Comparison of ENCODE assay signal across 8 mouse cellular contexts in the genomic region with DNA sequence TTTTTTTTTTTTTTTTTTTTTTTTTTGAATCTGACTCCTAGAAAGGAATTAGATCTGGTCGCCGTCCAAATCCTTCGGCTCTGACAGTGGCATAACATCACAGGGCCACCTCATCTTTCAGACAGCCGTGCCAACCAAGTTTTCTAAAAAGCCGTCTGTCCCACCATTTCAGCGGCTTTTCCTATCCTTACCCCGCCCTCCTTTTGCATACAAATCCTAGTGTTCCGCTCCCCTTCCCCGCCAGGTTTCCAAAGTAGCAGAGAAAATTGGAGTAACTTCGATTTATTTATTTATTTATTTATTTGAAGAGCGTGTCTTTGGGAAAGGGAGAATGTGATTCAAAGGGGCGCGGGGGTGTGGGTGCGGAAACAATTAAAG. TPM values are rescaled to one million over a fixed set of nuclear protein-coding genes. Genes with fewer than 3 reads are reported as not detected.
A peak's percentile ranks its signal among the peaks of the same experiment; 100 is the strongest.
DNase-seq lines count a peak whose midpoint lies in the region; ATAC-seq lines count a peak whose summit lies in the region.

No protein-coding gene starts in this region.

- DNase-seq in heart, adult 9 months (ENCODE audit: low spot score in 2 of 2), result no peak
- peak; percentile 56 for DNase-seq in brain, adult 2 months (ENCODE audit: low read depth, low spot score)
- DNase-seq in midbrain, embryonic 10.5 days (ENCODE audit: low spot score), result peak; percentile 31
- DNase-seq in urinary bladder, postnatal 14 days (ENCODE audit: low spot score), result no peak
- no peak for DNase-seq in frontal cortex, postnatal 14 days (ENCODE audit: low spot score in 2 of 2)
- no peak for DNase-seq in urinary bladder, postnatal 4 days (ENCODE audit: low spot score in 2 of 2)

- peak overlapping the region; percentile 89 to 95 for H3K27ac ChIP-seq in heart, embryonic 14.5 days (replicated peaks in 1 of 2; ENCODE audit: control insufficient read depth in 1 of 2, insufficient read depth in 1 of 2, low read depth in 2 of 2, low read length in 2 of 2)
- no peak overlapping the region for H3K27ac ChIP-seq in heart, embryonic 16.5 days (ENCODE audit: low read length)
- peak overlapping the region; percentile 99 for H3K27ac ChIP-seq in midbrain, embryonic 10.5 days (replicated peaks)

- WGBS in heart, embryonic 14.5 days, result 3% methylated on average over 14 of the region's 14 CpGs
- WGBS in heart, embryonic 16.5 days, result 5% methylated on average over 14 of the region's 14 CpGs
- under 1% methylated on average over 14 of the region's 14 CpGs for WGBS in midbrain, embryonic 10.5 days

- peak overlapping the region; percentile 75 to 78 for H3K4me3 ChIP-seq in heart, embryonic 14.5 days (ENCODE audit: control insufficient read depth in 1 of 2, insufficient read depth in 1 of 2, low read depth in 1 of 2, low read length in 2 of 2)
- peak overlapping the region; percentile 59 for H3K4me3 ChIP-seq in heart, embryonic 16.5 days (ENCODE audit: low read length)
- peak overlapping the region; percentile 87 for H3K4me3 ChIP-seq in midbrain, embryonic 10.5 days

- H3K4me2 ChIP-seq in heart, embryonic 14.5 days (ENCODE audit: low read length), result peak overlapping the region; percentile 93
- H3K4me2 ChIP-seq in heart, embryonic 16.5 days (ENCODE audit: low read depth, low read length), result peak overlapping the region; percentile 65

- H3K9me3 ChIP-seq in heart, embryonic 14.5 days (ENCODE audit: control insufficient read depth, low read length), result no peaks in the 10 kb centered on the region
- H3K9me3 ChIP-seq in heart, embryonic 16.5 days (replicated peaks; ENCODE audit: control insufficient read depth, low read length), result no peaks in the 10 kb centered on the region
- H3K9me3 ChIP-seq in midbrain, embryonic 10.5 days (replicated peaks), result no peaks in the 10 kb centered on the region

- H3K4me1 ChIP-seq in heart, embryonic 14.5 days (ENCODE audit: control insufficient read depth in 2 of 2, insufficient read depth in 2 of 2, low read length in 2 of 2), result peaks cover 0 to 3% of the 10 kb centered on the region in 2 experiments; a peak in 1 of 4 replicates
- peaks cover 3% of the 10 kb centered on the region for H3K4me1 ChIP-seq in heart, embryonic 16.5 days (ENCODE audit: control insufficient read depth, insufficient read depth, low read length)
- peaks cover 45% of the 10 kb centered on the region for H3K4me1 ChIP-seq in midbrain, embryonic 10.5 days

- no peak for ATAC-seq in heart, embryonic 14.5 days (ENCODE audit: insufficient number of reproducible peaks, insufficient read depth, low FRiP score, low read depth)
- no peak for ATAC-seq in heart, embryonic 16.5 days (replicated peaks; ENCODE audit: extremely low read depth, insufficient read depth, low FRiP score)

- H3K9ac ChIP-seq in heart, embryonic 14.5 days (ENCODE audit: low read length), result peak overlapping the region; percentile 95
- H3K9ac ChIP-seq in heart, embryonic 16.5 days (ENCODE audit: low read length), result no peak overlapping the region

- 0 out of 2 replicates have a peak, but pooled peaks cover 3% of the 10 kb centered on the region for H3K36me3 ChIP-seq in heart, embryonic 14.5 days (ENCODE audit: control insufficient read depth, insufficient read depth, low read length)
- no peaks in the 10 kb centered on the region for H3K36me3 ChIP-seq in heart, embryonic 16.5 days (ENCODE audit: control insufficient read depth, insufficient read depth)
- no peaks in the 10 kb centered on the region for H3K36me3 ChIP-seq in midbrain, embryonic 10.5 days

- no peaks in the 10 kb centered on the region for H3K27me3 ChIP-seq in heart, embryonic 14.5 days (ENCODE audit: control insufficient read depth, insufficient read depth, low read length)
- H3K27me3 ChIP-seq in heart, embryonic 16.5 days (ENCODE audit: control insufficient read depth, insufficient read depth, low read length), result 0 out of 2 replicates have a peak, but pooled peaks cover 3% of the 10 kb centered on the region
- peaks cover 37% of the 10 kb centered on the region for H3K27me3 ChIP-seq in midbrain, embryonic 10.5 days (ENCODE audit: low read depth, poor library complexity, severe bottlenecking)

RNA-seq across cellular contexts. Expression of a gene that starts 0.7 kb away (rescaled TPM):
- polyA plus RNA-seq in heart, embryonic 14.5 days (2014; fragmentation: Nextera tagmentation; extraction: Ambion mirVana), result 66.4 and 68.7 TPM in 2 replicates
- 33.9 and 38.8 TPM in 2 replicates for polyA plus RNA-seq in heart, embryonic 16.5 days (2015; fragmentation: Nextera tagmentation; extraction: Ambion mirVana)
- polyA plus RNA-seq in midbrain, embryonic 10.5 days (2016; fragmentation: Nextera tagmentation; extraction: Ambion mirVana), result 29.8 and 41.3 TPM in 2 replicates

Comparison
In these comparisons a context has a peak if more than half of its experiments do, and no peak if none do; other contexts are left out.
1. DNase-seq: peak in brain, adult 2 months (single experiment) and midbrain, embryonic 10.5 days (single experiment); none in heart, adult 9 months (0 of 2), urinary bladder, postnatal 14 days (single experiment), frontal cortex, postnatal 14 days (0 of 2) and urinary bladder, postnatal 4 days (0 of 2).
2. Peak in every context shown above with its lines, with median percentiles within 50 percentile points of each other: H3K4me3 ChIP-seq.